Mouse (Mus musculus): ENCODE data around the gene Fam19a4. TPM values are rescaled to one million over a fixed set of nuclear protein-coding genes. Genes with fewer than 3 reads are reported as not detected.
"Not testable (repeated sequence)": the region's sequence is repeated elsewhere in the genome, so short reads cannot be mapped to it uniquely, and the experiment has no call there.

Gene Fam19a4
- total RNA-seq, 2 experiments from 2014 or later: not detected

DNA sequence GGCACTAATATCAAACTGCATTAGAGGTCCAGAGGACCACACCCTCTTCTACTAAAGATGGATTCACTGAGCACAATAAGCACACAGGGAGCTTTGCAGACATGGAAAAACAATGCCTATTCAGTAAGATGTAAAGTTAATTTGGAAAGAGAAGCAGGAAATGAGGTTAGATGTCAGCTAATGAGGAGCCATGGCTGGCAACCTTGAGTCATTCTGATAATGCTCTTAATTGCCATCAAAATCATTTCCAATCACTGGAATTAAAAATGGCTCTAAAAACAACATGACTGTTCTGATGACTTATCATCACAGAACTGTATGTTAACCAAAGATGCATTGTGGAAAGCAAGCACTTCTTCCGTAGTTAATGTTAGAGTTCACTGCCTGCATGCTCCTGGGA is 68.5 kb downstream of the Fam19a4 start:
- intact Hi-C loops (cut with DNase I): no loop called here
- no peak for DNase-seq

DNA sequence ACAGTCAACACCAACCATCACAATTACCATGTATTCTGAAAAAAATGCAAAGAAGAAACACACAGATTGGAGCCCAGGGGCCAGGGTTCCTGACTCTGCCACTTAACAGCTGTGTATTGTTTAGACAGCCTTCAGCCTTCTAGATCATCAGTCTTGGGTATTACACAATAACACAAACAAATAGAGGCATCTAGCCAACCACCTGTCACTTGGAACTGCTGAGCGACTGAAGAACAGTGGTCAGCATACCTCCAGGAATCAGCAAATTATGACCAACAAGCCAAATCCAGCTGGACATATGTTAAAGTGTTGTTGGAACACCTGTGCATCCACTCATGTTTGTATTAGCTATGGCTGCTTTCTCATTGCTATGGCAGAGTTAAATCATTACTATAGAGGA is 82.7 kb downstream of the Fam19a4 start:
- intact Hi-C loops (cut with DNase I): no loop called here

DNA sequence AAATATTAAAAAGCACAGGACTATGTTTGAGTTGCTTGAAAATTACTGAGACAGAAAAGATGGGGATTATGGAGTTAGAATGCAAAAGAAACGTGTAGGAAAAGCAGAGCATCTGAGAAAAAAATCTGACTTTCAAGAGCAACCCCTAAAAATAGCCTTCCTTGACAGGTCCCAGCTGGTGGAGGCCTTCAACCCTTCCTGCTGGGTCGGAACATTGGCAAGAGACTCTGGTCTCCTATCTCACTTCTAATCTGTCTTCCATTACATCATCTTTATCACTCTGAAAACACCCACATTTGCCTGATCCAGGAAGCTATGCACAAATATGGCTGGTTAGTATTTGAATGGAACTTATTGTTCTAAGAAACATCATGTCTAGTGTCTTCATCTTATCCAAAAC is 115.4 kb downstream of the Fam19a4 start:
- intact Hi-C loops (cut with DNase I): no loop called here

More for the DNA sequence above, 82.7 kb downstream of the Fam19a4 start:
- no peak for DNase-seq

GRCm38 (mm10) chr6:96935776-96936175 is 124.4 kb downstream of the Fam19a4 start:
- intact Hi-C loops (cut with DNase I): no loop called here
- DNase-seq: no peak

More for the DNA sequence above, 115.4 kb downstream of the Fam19a4 start:
- peak; percentile 29 to 40 for DNase-seq

DNA sequence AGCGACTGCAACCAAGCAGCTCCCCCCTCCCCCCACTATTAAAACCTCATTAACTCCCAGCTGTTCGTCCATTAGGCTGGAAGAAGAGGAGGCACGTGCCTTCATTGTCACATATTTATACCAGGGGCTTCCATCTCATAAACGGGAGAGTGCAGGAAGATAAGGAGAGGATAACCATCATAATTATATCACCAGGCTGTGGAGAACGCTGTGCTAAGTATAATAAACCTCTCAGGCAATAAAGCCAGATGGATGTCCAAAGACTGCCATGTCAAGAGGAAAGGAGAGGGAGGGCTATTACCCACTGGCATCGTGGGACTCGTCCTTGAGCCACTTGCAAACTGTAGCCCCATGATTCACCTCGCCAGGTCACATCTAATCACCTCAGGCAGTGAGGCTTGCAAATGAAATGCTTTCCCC is 151.1 kb downstream of the Fam19a4 start:
- intact Hi-C loops (cut with DNase I): no loop called here
- no peak for DNase-seq

GRCm38 (mm10) chr6:96877105-96877504 is 183.1 kb downstream of the Fam19a4 start:
- DNase-seq; intact Hi-C loops (cut with DNase I): not testable (repeated sequence)

DNA sequence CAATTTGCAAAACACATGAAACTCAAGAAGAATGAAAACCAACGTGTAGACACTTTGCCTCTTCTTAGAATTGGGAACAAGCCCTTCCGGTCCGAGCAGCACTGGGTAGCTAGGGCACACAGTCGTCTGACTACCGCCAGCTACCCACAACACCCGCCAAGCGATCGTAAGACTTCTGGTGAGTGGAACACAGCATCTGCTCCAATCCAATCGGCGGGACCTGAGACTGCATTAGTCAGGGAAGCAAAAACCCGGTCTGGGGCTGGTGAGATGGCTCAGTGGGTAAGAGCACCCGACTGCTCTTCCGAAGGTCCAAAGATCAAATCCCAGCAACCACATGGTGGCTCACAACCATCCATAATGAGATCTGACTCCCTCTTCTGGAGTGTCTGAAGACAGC is 183.6 kb downstream of the Fam19a4 start:
- intact Hi-C loops (cut with DNase I): not testable (repeated sequence)

GRCm38 (mm10) chr6:96853065-96853464 is 207.1 kb downstream of the Fam19a4 start:
- DNase-seq: no peak
- intact Hi-C loops (cut with DNase I): no loop called here

More for the DNA sequence above, 183.6 kb downstream of the Fam19a4 start:
- DNase-seq: not testable (repeated sequence)

GRCm38 (mm10) chr6:96843944-96844343 is 216.3 kb downstream of the Fam19a4 start:
- intact Hi-C loops (cut with DNase I): no loop called here
- no peak for DNase-seq

DNA sequence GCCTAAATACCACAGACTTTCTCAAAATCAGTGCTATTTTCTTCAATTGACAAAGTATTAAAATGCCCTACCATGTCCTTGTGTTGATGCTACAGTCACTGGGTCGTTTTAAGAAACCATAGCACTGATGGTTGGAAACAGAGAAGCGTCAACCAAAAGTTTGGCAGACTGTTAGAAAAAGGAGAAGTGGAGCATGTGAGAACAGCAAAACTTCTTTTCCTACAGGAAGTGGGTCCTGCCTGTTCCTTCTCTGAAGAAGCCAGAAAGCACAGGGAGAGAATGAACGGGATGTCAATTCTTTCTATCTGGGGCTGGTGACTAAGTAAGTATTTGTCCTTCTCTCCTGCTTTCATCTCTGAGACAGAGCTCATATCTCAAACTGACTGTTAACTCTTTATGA is 219.6 kb downstream of the Fam19a4 start:
- DNase-seq: no peak
- intact Hi-C loops (cut with DNase I): no loop called here

GRCm38 (mm10) chr6:96826626-96827025 is 233.6 kb downstream of the Fam19a4 start:
- no peak for DNase-seq
- intact Hi-C loops (cut with DNase I): no loop called here

DNA sequence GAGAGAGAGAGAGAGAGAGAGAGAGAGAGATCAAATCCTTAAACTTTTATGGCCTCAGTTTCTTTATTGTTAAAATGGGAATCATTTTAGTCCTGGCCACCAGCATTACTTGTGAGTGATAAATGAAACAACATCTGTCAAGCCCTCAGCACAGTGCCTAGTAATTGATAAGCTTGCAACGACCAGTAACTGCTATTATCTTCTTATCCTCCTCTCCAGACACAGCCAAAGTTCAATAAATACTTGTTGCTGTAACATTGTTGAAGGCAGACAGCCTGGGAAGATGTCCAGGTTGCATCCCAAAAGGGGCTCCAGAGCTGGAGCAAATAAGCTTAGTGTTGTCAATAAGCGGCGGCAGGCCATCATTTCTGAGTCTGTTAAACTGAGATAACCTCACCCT is 257.2 kb downstream of the Fam19a4 start:
- DNase-seq: no peak
- intact Hi-C loops (cut with DNase I): no loop called here

GRCm38 (mm10) chr6:96798746-96799145 is 261.5 kb downstream of the Fam19a4 start:
- no peak for DNase-seq
- intact Hi-C loops (cut with DNase I): no loop called here

GRCm38 (mm10) chr6:96797451-96797850 is 262.8 kb downstream of the Fam19a4 start:
- intact Hi-C loops (cut with DNase I): no loop called here
- no peak for DNase-seq

Other genes starting within 250 kb of the Fam19a4 start
- 10 to 100 TPM; 18.6 to 20.9 TPM for gene Eogt, start 88.8 kb upstream of the Fam19a4 start, total RNA-seq (2021)
- gene Tmf1, start 118.7 kb upstream of the Fam19a4 start, total RNA-seq (2021): 10 to 100 TPM; 34.3 to 36.3 TPM
- gene Uba3, start 145.2 kb upstream of the Fam19a4 start, total RNA-seq (2021): 10 to 100 TPM; 74.8 to 75.1 TPM
- 100 to 1,000 TPM in 1 of 2 experiments, 10 to 100 TPM in 1; 98.4 to 107 TPM for gene Arl6ip5, start 150.3 kb upstream of the Fam19a4 start, total RNA-seq (2021)
- 10 to 100 TPM; 45.8 to 66.3 TPM for gene Lmod3, start 192.3 kb upstream of the Fam19a4 start, total RNA-seq (2021)